Comparison of ENCODE assay signal across 25 mouse cellular contexts in the genomic region with DNA sequence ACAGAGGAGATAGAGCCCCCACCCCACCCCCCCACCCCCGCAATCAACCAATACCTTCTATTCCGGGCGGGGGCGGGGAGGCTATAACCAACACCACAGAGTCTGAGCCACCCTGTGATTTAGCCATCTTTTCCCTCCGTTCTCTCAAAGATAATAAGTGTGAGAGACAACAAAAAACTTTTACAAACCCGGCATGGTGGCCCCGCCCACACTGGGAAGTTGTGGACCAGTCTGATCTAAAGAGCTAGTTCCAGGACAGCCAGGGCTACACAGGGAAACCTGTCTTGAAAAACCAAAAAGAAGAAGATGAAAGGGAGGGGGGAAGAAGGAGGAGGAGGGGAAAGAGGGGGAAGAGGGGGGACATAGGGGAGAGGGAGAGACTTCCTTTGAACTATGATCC.
DNase-seq lines count a peak whose midpoint lies in the region; ATAC-seq and TF ChIP-seq lines count a peak whose summit lies in the region.
"Had no signal": no experiment of that assay in that cellular context is flagged by ENCODE, and none has a peak within 500 bp of the region (broad histone marks: within the 10 kb centered on the region; RNA-seq: fewer than 3 reads in every experiment).

No protein-coding gene starts in this region.

- H3K27me3 ChIP-seq in embryonic facial prominence, embryonic 14.5 days (replicated peaks; ENCODE audit: control insufficient read depth, insufficient read depth, low read length) = no peaks in the 10 kb centered on the region
- no peaks in the 10 kb centered on the region for H3K27me3 ChIP-seq in embryonic facial prominence, embryonic 10.5 days (replicated peaks; ENCODE audit: low read depth, poor library complexity, severe bottlenecking)
- H3K27me3 ChIP-seq in heart, embryonic 12.5 days (replicated peaks) = no peaks in the 10 kb centered on the region
- peaks cover 2% of the 10 kb centered on the region; the same call in 1 of the 2 replicates for H3K27me3 ChIP-seq in liver, embryonic 11.5 days (replicated peaks; ENCODE audit: control insufficient read depth, insufficient read depth, low read length)
- H3K27me3 ChIP-seq in liver, embryonic 16.5 days (ENCODE audit: control insufficient read depth, insufficient read depth, low read depth, low read length) = no peaks in the 10 kb centered on the region; the same call in 1 of the 2 replicates
- H3K27me3 ChIP-seq in kidney, adult 2 months (replicated peaks; ENCODE audit: control insufficient read depth, insufficient read depth, low read length) = no peaks in the 10 kb centered on the region
- no peaks in the 10 kb centered on the region for H3K27me3 ChIP-seq in intestine, embryonic 16.5 days (replicated peaks; ENCODE audit: control insufficient read depth, insufficient read depth, low read length)
- H3K27me3 ChIP-seq: embryonic facial prominence, embryonic 12.5 days; neural tube, embryonic 12.5 days had no signal

- H3K27ac ChIP-seq in embryonic facial prominence, embryonic 14.5 days (replicated peaks; ENCODE audit: low read depth, low read length) = 0 out of 2 replicates have a peak overlapping the region, but pooled peaks have one; percentile 21
- no peak overlapping the region for H3K27ac ChIP-seq in embryonic facial prominence, embryonic 10.5 days (replicated peaks)
- no peak overlapping the region for H3K27ac ChIP-seq in heart, embryonic 12.5 days (ENCODE audit: poor library complexity, severe bottlenecking)
- H3K27ac ChIP-seq in liver, embryonic 11.5 days (ENCODE audit: low read depth, low read length) = no peak overlapping the region
- peak overlapping the region; percentile 100 for H3K27ac ChIP-seq in liver, embryonic 16.5 days (ENCODE audit: low read length)
- no peak overlapping the region for H3K27ac ChIP-seq in kidney, adult 2 months (ENCODE audit: insufficient read depth, low read depth, low read length)
- H3K27ac ChIP-seq in intestine, embryonic 16.5 days (ENCODE audit: low read length) = no peak overlapping the region
- H3K27ac ChIP-seq: embryonic facial prominence, embryonic 12.5 days; heart, adult 2 months; hindbrain, embryonic 13.5 days; neural tube, embryonic 12.5 days; stomach, postnatal 0 days had no signal

- no peak for TF ChIP-seq POLR2A in kidney, adult 2 months (IDR thresholded peaks at IDR 0.05; ENCODE audit: low read depth, low read length)

- peaks cover 11% of the 10 kb centered on the region for H3K4me1 ChIP-seq in embryonic facial prominence, embryonic 14.5 days (ENCODE audit: control insufficient read depth, insufficient read depth, low read length)
- H3K4me1 ChIP-seq in embryonic facial prominence, embryonic 10.5 days = peaks cover 38% of the 10 kb centered on the region
- peaks cover 40% of the 10 kb centered on the region for H3K4me1 ChIP-seq in heart, embryonic 12.5 days (replicated peaks)
- H3K4me1 ChIP-seq in liver, embryonic 11.5 days (replicated peaks; ENCODE audit: control insufficient read depth, insufficient read depth, low read length) = peaks cover 19% of the 10 kb centered on the region
- H3K4me1 ChIP-seq in liver, embryonic 16.5 days (ENCODE audit: control insufficient read depth, low read depth, low read length) = peaks cover 79% of the 10 kb centered on the region
- no peaks in the 10 kb centered on the region; the same call in 1 of the 2 replicates for H3K4me1 ChIP-seq in kidney, adult 2 months (ENCODE audit: control insufficient read depth, insufficient read depth, low read length)
- H3K4me1 ChIP-seq in intestine, embryonic 16.5 days (ENCODE audit: control insufficient read depth, insufficient read depth, low read length) = no peaks in the 10 kb centered on the region

- no peak for ATAC-seq in embryonic facial prominence, embryonic 14.5 days (ENCODE audit: low read depth)
- no peak for ATAC-seq in heart, embryonic 12.5 days (ENCODE audit: insufficient number of reproducible peaks, low FRiP score)
- ATAC-seq in liver, embryonic 11.5 days (replicated peaks; ENCODE audit: low FRiP score) = peak; percentile 17; the same call in 1 of the 2 replicates
- ATAC-seq in liver, embryonic 16.5 days (ENCODE audit: low read depth) = peak; percentile 7
- ATAC-seq in intestine, embryonic 16.5 days = no peak
- ATAC-seq: intestine, postnatal 0 days; midbrain, embryonic 16.5 days had no signal

- no peaks in the 10 kb centered on the region for H3K9me3 ChIP-seq in embryonic facial prominence, embryonic 14.5 days (ENCODE audit: control insufficient read depth, low read length)
- no peaks in the 10 kb centered on the region for H3K9me3 ChIP-seq in embryonic facial prominence, embryonic 10.5 days
- no peaks in the 10 kb centered on the region for H3K9me3 ChIP-seq in heart, embryonic 12.5 days (replicated peaks)
- no peaks in the 10 kb centered on the region for H3K9me3 ChIP-seq in liver, embryonic 11.5 days (ENCODE audit: control insufficient read depth, low read length)
- H3K9me3 ChIP-seq in liver, embryonic 16.5 days (replicated peaks; ENCODE audit: control insufficient read depth, low read length) = no peaks in the 10 kb centered on the region
- no peaks in the 10 kb centered on the region for H3K9me3 ChIP-seq in intestine, embryonic 16.5 days (ENCODE audit: control insufficient read depth, low read length)
- H3K9me3 ChIP-seq: embryonic facial prominence, embryonic 12.5 days; hindbrain, embryonic 13.5 days; neural tube, embryonic 12.5 days had no signal

- WGBS in embryonic facial prominence, embryonic 14.5 days = 61% methylated on average over 7 of the region's 7 CpGs
- 68% methylated on average over 7 of the region's 7 CpGs for WGBS in embryonic facial prominence, embryonic 10.5 days
- 37% methylated on average over 7 of the region's 7 CpGs for WGBS in heart, embryonic 12.5 days
- WGBS in liver, embryonic 11.5 days = 47% methylated on average over 7 of the region's 7 CpGs
- 50% methylated on average over 7 of the region's 7 CpGs for WGBS in liver, embryonic 16.5 days (ENCODE audit: insufficient replicate concordance)
- WGBS in kidney, adult 2 months = 67% methylated on average over 7 of the region's 7 CpGs
- 51% methylated on average over 7 of the region's 7 CpGs for WGBS in intestine, embryonic 16.5 days

- no peaks in the 10 kb centered on the region for H3K36me3 ChIP-seq in embryonic facial prominence, embryonic 14.5 days (ENCODE audit: control insufficient read depth, insufficient read depth, low read length)
- H3K36me3 ChIP-seq in embryonic facial prominence, embryonic 10.5 days (replicated peaks) = no peaks in the 10 kb centered on the region
- H3K36me3 ChIP-seq in heart, embryonic 12.5 days = no peaks in the 10 kb centered on the region
- no peaks in the 10 kb centered on the region for H3K36me3 ChIP-seq in liver, embryonic 11.5 days (ENCODE audit: control insufficient read depth, insufficient read depth, low read length)
- H3K36me3 ChIP-seq in liver, embryonic 16.5 days (ENCODE audit: control insufficient read depth, insufficient read depth) = no peaks in the 10 kb centered on the region
- no peaks in the 10 kb centered on the region for H3K36me3 ChIP-seq in kidney, adult 2 months (ENCODE audit: control insufficient read depth, insufficient read depth, low read length)
- H3K36me3 ChIP-seq in intestine, embryonic 16.5 days (ENCODE audit: control insufficient read depth, insufficient read depth, low read length) = no peaks in the 10 kb centered on the region
- H3K36me3 ChIP-seq: embryonic facial prominence, embryonic 12.5 days; hindbrain, embryonic 13.5 days; neural tube, embryonic 12.5 days had no signal

- DNase-seq in embryonic facial prominence, embryonic 14.5 days (ENCODE audit: low spot score) = no peak
- no peak for DNase-seq in embryonic facial prominence, embryonic 10.5 days (ENCODE audit: low spot score)
- DNase-seq in heart, adult 9 months (ENCODE audit: low spot score in 2 of 2) = no peak
- DNase-seq in liver, embryonic 11.5 days (ENCODE audit: low spot score) = no peak
- no peak for DNase-seq in kidney, adult 2 months
- DNase-seq: adrenal gland, adult 8-10 months; cerebellum, adult 8-10 months; cerebellum, postnatal 25 days; gastrocnemius, postnatal 25 days; kidney, postnatal 14 days; right cerebral cortex, adult 18-20 months; spleen, adult 18-20 months; thymus, adult 18-20 months; thymus, postnatal 25 days had no signal

- no peak overlapping the region for H3K9ac ChIP-seq in embryonic facial prominence, embryonic 14.5 days (ENCODE audit: low read depth, low read length)
- no peak overlapping the region for H3K9ac ChIP-seq in heart, embryonic 12.5 days
- H3K9ac ChIP-seq in liver, embryonic 11.5 days (ENCODE audit: low read depth, low read length) = no peak overlapping the region
- H3K9ac ChIP-seq in liver, embryonic 16.5 days (ENCODE audit: low read depth, low read length) = peak overlapping the region; percentile 63
- no peak overlapping the region for H3K9ac ChIP-seq in intestine, embryonic 16.5 days (ENCODE audit: low read depth, low read length)
- H3K9ac ChIP-seq: embryonic facial prominence, embryonic 12.5 days; hindbrain, embryonic 13.5 days; neural tube, embryonic 12.5 days had no signal

- no peak overlapping the region for H3K4me2 ChIP-seq in embryonic facial prominence, embryonic 14.5 days (ENCODE audit: low read depth, low read length)
- peak overlapping the region; percentile 35 for H3K4me2 ChIP-seq in heart, embryonic 12.5 days
- no peak overlapping the region for H3K4me2 ChIP-seq in liver, embryonic 11.5 days
- peak overlapping the region; percentile 49 for H3K4me2 ChIP-seq in liver, embryonic 16.5 days (ENCODE audit: low read depth, low read length)
- H3K4me2 ChIP-seq in intestine, embryonic 16.5 days (ENCODE audit: low read depth, low read length) = no peak overlapping the region
- H3K4me2 ChIP-seq: embryonic facial prominence, embryonic 12.5 days; hindbrain, embryonic 13.5 days; midbrain, embryonic 11.5 days; neural tube, embryonic 12.5 days had no signal

- H3K4me3 ChIP-seq in embryonic facial prominence, embryonic 14.5 days (ENCODE audit: low read depth, low read length) = no peak overlapping the region
- H3K4me3 ChIP-seq in embryonic facial prominence, embryonic 10.5 days = no peak overlapping the region
- H3K4me3 ChIP-seq in heart, embryonic 12.5 days = no peak overlapping the region
- no peak overlapping the region for H3K4me3 ChIP-seq in liver, embryonic 11.5 days (ENCODE audit: low read depth, low read length)
- no peak overlapping the region for H3K4me3 ChIP-seq in liver, embryonic 16.5 days (ENCODE audit: low read depth, low read length)
- H3K4me3 ChIP-seq in kidney, adult 2 months (ENCODE audit: insufficient read depth, low read depth, low read length) = no peak overlapping the region
- no peak overlapping the region for H3K4me3 ChIP-seq in intestine, embryonic 16.5 days (ENCODE audit: low read length)
- H3K4me3 ChIP-seq: embryonic facial prominence, embryonic 12.5 days; heart, adult 2 months; hindbrain, embryonic 13.5 days; neural tube, embryonic 12.5 days had no signal

- no peak for TF ChIP-seq CTCF in kidney, adult 2 months (conservative IDR thresholded peaks at IDR 0.05; ENCODE audit: insufficient read depth, insufficient read length, low read depth, low read length)

Comparison
In these comparisons a context has a peak if more than half of its experiments do, and no peak if none do; other contexts are left out.
1. H3K27ac ChIP-seq: peak in embryonic facial prominence, embryonic 14.5 days (single experiment) and liver, embryonic 16.5 days (single experiment); none in embryonic facial prominence, embryonic 10.5 days (single experiment), heart, embryonic 12.5 days (single experiment), liver, embryonic 11.5 days (single experiment), kidney, adult 2 months (single experiment) and intestine, embryonic 16.5 days (single experiment).
2. H3K4me2 ChIP-seq: peak in heart, embryonic 12.5 days (single experiment) and liver, embryonic 16.5 days (single experiment); none in embryonic facial prominence, embryonic 14.5 days (single experiment), liver, embryonic 11.5 days (single experiment) and intestine, embryonic 16.5 days (single experiment).
3. ATAC-seq: peak in liver, embryonic 11.5 days (single experiment) and liver, embryonic 16.5 days (single experiment); none in embryonic facial prominence, embryonic 14.5 days (single experiment), heart, embryonic 12.5 days (single experiment) and intestine, embryonic 16.5 days (single experiment).